Mouse (Mus musculus): ENCODE measurements around the gene Pik3ap1.

GRCm38 (mm10) chr19:41346099-41346850 is 38.6 kb downstream of the Pik3ap1 start:
- TF ChIP-seq CTCF (IDR thresholded peaks at IDR 0.05 in 2 of 3, conservative IDR thresholded peaks at IDR 0.05 in 1 of 3; ENCODE audit: control insufficient read depth in 1 of 3, insufficient read depth in 1 of 3, low read depth in 2 of 3, low read length in 3 of 3, poor library complexity in 1 of 3, severe bottlenecking in 1 of 3) (no peak), GATA1 (IDR thresholded peaks at IDR 0.05; ENCODE audit: low read depth, low read length) (no peak), MAFK (IDR thresholded peaks at IDR 0.05; ENCODE audit: borderline replicate concordance, low read depth, low read length) (no peak), RAD21 (IDR thresholded peaks at IDR 0.05; ENCODE audit: low read depth, low read length) (no peak), MAX (IDR thresholded peaks at IDR 0.05; ENCODE audit: low read length) (no peak), CHD1 (IDR thresholded peaks at IDR 0.05; ENCODE audit: low read depth, low read length) (no peak), USF2 (IDR thresholded peaks at IDR 0.05; ENCODE audit: borderline replicate concordance in 1 of 2, insufficient read depth in 1 of 2, low read depth in 1 of 2, low read length in 2 of 2) (no peak), POLR2A (IDR thresholded peaks at IDR 0.05; ENCODE audit: control insufficient read depth in 1 of 2, insufficient read depth in 1 of 2, low read depth in 1 of 2, low read length in 2 of 2, poor library complexity in 1 of 2) (no peak), E2F4 (IDR thresholded peaks at IDR 0.05; ENCODE audit: borderline replicate concordance, low read depth, low read length) (no peak), TBP (IDR thresholded peaks at IDR 0.05; ENCODE audit: low read depth, low read length) (no peak)
